Mouse (Mus musculus): ENCODE measurements around the gene 2610301B20Rik. TPM values are rescaled to one million over a fixed set of nuclear protein-coding genes. Genes with fewer than 3 reads are reported as not detected.

The 2610301B20Rik gene
- polyA plus RNA-seq, 1 experiment from 2014 or later: 25.5 TPM

DNA sequence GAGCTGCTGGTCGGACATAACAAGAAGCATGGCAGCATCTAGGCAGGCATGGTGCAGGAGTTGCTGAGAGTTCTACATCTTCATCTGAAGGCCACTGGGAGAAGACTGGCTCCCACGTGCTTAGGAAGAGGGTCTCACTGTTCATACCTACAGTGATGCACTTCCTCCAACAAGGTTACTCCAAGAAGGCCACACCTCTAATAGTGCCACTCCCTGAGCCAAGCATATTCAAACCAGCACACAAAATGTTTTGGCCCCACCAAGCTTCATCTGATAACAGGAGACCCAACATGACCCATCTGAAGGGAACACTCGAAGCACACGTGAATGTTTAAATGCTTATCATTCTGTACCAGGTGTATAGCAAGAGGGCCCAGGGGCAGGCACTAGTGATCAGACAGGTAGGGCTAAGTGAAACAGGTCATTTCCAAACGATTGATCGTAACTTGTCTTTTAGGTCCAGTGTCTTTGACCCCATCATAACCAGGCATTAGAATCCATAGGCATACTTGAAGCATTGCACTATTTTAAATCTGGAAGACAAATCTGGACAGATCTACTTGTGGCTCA is 37.7 kb downstream of the 2610301B20Rik start:
- Histone ChIP-seq H3K4me2 (no peak overlapping the region), H3K36me3 (no peaks in the 10 kb centered on the region), H3K4me3 (replicated peaks) (no peak overlapping the region), H3K9ac (no peak overlapping the region), H3K4me1 (no peaks in the 10 kb centered on the region), H3K9me3 (no peaks in the 10 kb centered on the region), H3K27me3 (replicated peaks) (no peaks in the 10 kb centered on the region), H3K27ac (no peak overlapping the region)
- ATAC-seq (ENCODE audit: insufficient read depth, low FRiP score, low read depth): 0 out of 2 replicates have a peak, but pooled peaks have one; percentile 15
- 75% methylated on average over 6 of the region's 6 CpGs for WGBS

DNA sequence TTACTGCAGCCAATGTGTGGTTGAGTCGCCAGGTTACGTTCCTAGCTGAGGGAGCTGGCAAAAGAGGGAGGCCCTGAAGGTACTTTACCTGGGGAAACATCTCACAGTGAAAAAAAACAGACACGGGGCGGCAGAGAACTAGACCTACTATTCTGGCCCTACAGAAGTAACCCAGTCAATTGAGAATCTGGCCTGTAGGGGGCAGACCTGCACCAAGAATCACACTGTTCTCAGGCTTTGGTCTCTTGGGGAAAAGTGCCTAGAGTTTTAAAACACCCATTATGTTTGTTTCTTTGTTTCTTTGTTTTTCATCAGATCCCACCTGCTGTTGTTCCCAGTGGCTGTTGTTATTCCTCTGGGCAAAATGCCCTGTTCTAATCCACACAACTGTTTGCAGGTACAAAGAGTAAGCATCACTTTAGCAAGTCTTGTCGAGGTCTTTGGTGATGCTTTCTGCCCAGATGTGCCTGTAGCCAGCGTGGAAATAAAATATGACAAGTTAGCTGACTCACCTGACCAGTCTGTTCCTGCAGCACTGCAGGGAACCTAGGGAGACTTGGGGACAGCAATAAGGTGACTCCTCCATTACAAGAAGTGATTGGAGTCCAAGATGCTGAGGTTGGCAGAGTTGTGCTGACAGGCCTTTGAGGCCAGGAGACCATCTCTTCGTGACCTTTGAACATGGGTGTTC is 38.5 kb downstream of the 2610301B20Rik start:
- 30% methylated on average over 7 of the region's 7 CpGs for WGBS
- Histone ChIP-seq H3K9me3 (no peaks in the 10 kb centered on the region), H3K4me1 (no peaks in the 10 kb centered on the region)

DNA sequence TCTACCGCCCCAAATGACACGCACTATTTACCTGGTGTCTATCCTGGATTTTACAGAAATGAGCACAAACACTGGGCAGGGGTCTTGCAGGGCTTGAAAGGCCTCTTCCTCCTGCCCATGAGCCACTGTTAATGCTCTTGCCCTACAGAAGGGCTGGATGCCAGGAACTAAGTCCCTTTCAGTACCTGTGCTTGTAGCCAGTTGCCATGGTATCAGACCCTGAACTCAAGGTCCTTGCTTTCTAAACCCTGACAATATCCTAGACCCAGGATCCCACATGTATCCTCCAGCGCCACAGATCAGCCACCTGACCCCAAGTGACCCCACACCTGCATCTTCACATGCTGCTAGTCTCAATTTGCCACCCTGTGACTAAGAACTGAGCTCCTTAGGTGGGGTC is 39.1 kb downstream of the 2610301B20Rik start:
- H3K4me2 ChIP-seq: no peak overlapping the region
- no peaks in the 10 kb centered on the region for H3K27me3 ChIP-seq (replicated peaks)
- H3K4me3 ChIP-seq (replicated peaks): no peak overlapping the region
- no peaks in the 10 kb centered on the region for H3K9me3 ChIP-seq
- H3K36me3 ChIP-seq: no peaks in the 10 kb centered on the region
- no peaks in the 10 kb centered on the region for H3K4me1 ChIP-seq
- no peak overlapping the region for H3K27ac ChIP-seq
- 85% methylated on average over 3 of the region's 3 CpGs for WGBS
- no peak overlapping the region for H3K9ac ChIP-seq
- ATAC-seq (ENCODE audit: insufficient read depth, low FRiP score, low read depth): no peak

More for the DNA sequence above, 38.5 kb downstream of the 2610301B20Rik start:
- Histone ChIP-seq H3K9ac (no peak overlapping the region), H3K36me3 (no peaks in the 10 kb centered on the region), H3K4me3 (replicated peaks) (no peak overlapping the region), H3K27me3 (replicated peaks) (no peaks in the 10 kb centered on the region), H3K4me2 (no peak overlapping the region), H3K27ac (no peak overlapping the region)
- peak; percentile 72 for ATAC-seq (ENCODE audit: insufficient read depth, low FRiP score, low read depth)

DNA sequence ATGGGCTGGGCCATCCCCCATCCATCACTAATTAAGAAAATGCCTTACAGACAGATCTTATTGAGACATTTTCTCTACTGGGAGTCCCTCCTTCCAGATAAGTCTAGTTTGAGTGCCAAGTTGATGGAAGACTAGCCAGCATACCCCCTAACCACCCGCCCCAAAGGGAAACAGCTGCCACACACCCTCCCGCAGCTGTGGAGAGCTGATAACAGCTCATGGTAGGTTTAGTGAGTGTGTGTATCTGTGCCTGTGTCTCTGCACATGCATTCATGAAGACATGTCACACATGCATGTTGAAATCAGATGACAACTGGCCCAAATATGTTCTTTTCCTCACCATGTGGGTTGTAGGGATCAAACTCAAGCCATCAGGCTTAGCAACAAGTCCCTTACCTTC is 40.5 kb downstream of the 2610301B20Rik start:
- Histone ChIP-seq H3K4me3 (replicated peaks) (no peak overlapping the region), H3K27ac (no peak overlapping the region), H3K9me3 (no peaks in the 10 kb centered on the region), H3K36me3 (no peaks in the 10 kb centered on the region), H3K9ac (no peak overlapping the region), H3K27me3 (replicated peaks) (no peaks in the 10 kb centered on the region), H3K4me1 (no peaks in the 10 kb centered on the region), H3K4me2 (no peak overlapping the region)
- 59% methylated on average over 2 of the region's 2 CpGs for WGBS
- ATAC-seq (ENCODE audit: insufficient read depth, low FRiP score, low read depth): peak; percentile 87

DNA sequence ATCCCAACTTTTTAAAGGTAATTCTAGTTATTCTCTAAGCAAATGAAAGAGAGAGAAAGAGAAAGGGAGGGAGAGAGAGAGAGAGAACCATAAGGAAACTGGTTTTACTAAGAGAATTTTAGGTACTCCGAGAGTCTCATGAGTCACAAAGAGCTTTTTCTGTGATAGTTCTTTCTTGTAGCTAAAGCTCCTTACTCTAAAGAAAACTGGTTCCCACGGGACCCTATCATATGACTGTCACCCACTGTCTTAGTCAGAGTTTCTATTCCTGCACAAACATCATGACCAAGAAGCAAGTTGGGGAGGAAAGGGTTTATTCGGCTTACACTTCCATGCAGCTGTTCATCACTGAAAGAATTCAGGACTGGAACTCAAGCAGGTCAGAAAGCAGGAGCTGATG is 41.0 kb downstream of the 2610301B20Rik start:
- no peak overlapping the region for H3K4me3 ChIP-seq (replicated peaks)
- no peak overlapping the region for H3K27ac ChIP-seq
- no peaks in the 10 kb centered on the region for H3K9me3 ChIP-seq
- WGBS: 68% methylated on average over 3 of the region's 3 CpGs
- no peaks in the 10 kb centered on the region for H3K27me3 ChIP-seq (replicated peaks)
- ATAC-seq (ENCODE audit: insufficient read depth, low FRiP score, low read depth): no peak
- no peak overlapping the region for H3K9ac ChIP-seq
- H3K36me3 ChIP-seq: no peaks in the 10 kb centered on the region
- no peaks in the 10 kb centered on the region for H3K4me1 ChIP-seq
- no peak overlapping the region for H3K4me2 ChIP-seq

DNA sequence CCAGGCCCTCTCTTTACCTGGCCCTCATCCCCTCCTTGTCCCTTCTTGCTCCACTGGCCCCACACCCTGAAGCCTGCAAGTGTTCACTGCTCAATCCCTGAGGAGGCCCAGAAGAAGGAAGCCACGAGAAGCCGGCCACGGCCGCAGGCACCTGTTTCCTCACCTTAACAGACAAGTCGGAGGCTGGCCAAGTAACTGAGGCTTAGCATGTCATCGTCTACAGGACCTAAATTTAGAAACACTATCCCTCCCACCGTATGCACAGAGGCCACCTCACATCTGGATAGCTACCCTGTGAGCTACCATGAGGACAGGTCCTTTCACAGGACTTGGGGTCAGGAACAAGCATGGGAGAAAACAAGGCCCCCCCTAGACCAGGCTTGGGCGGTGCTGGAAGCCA is 44.1 kb downstream of the 2610301B20Rik start:
- Histone ChIP-seq H3K36me3 (no peaks in the 10 kb centered on the region), H3K27ac (no peak overlapping the region), H3K4me2 (no peak overlapping the region), H3K4me3 (replicated peaks) (no peak overlapping the region), H3K9me3 (no peaks in the 10 kb centered on the region), H3K27me3 (replicated peaks) (no peaks in the 10 kb centered on the region), H3K4me1 (0 out of 2 replicates have a peak, but pooled peaks cover 5% of the 10 kb centered on the region), H3K9ac (no peak overlapping the region)
- no peak for ATAC-seq (ENCODE audit: insufficient read depth, low FRiP score, low read depth)
- 81% methylated on average over 8 of the region's 8 CpGs for WGBS

DNA sequence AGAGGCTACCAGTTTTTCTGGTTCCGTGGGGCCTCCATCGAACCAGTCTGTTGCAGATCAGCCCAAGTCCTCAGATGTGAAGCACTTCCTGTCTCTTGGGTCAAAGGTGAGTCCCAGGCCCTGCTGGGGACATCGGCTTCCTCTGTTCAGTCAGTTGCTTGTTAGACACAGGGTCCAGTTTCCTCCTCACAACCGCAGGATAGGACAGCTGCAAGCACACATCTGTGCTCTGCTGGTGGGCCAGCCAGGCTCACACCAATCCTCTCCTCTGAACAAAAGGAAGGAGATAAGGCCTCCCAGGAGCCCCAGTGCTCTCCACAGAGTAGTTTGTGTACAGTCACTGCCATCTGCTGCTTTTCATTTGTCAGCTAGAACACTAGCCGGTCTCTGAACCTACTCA is 44.8 kb downstream of the 2610301B20Rik start:
- Histone ChIP-seq H3K4me1 (0 out of 2 replicates have a peak, but pooled peaks cover 5% of the 10 kb centered on the region), H3K27ac (no peak overlapping the region), H3K9ac (no peak overlapping the region), H3K36me3 (no peaks in the 10 kb centered on the region), H3K27me3 (replicated peaks) (no peaks in the 10 kb centered on the region), H3K9me3 (no peaks in the 10 kb centered on the region), H3K4me2 (no peak overlapping the region), H3K4me3 (replicated peaks) (no peak overlapping the region)
- 38% methylated on average over 5 of the region's 5 CpGs for WGBS
- no peak for ATAC-seq (ENCODE audit: insufficient read depth, low FRiP score, low read depth)

DNA sequence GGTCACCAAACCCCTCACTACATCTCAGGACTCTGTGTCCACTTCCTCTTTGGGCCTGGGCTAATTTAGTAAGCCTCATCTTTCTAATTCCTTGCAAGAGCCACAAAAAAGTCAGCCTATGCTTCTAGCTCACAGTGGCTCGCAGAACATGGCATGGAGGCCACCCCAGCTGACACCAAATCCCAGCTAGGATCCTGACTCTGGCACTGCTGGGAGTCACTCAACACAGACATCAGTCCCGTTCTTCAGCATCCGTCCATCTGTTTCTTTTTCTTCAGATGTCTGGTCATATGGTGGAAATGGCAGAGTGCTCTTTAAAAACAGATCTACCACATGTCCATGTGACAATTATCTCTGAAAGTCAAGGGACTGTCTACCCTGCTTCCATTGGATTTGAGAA is 45.2 kb downstream of the 2610301B20Rik start:
- Histone ChIP-seq H3K4me3 (replicated peaks) (no peak overlapping the region), H3K4me1 (0 out of 2 replicates have a peak, but pooled peaks cover 5% of the 10 kb centered on the region), H3K36me3 (no peaks in the 10 kb centered on the region), H3K27ac (no peak overlapping the region), H3K27me3 (replicated peaks) (no peaks in the 10 kb centered on the region), H3K9me3 (no peaks in the 10 kb centered on the region), H3K9ac (no peak overlapping the region), H3K4me2 (no peak overlapping the region)
- ATAC-seq (ENCODE audit: insufficient read depth, low FRiP score, low read depth): no peak
- 90% methylated on average over 3 of the region's 3 CpGs for WGBS

DNA sequence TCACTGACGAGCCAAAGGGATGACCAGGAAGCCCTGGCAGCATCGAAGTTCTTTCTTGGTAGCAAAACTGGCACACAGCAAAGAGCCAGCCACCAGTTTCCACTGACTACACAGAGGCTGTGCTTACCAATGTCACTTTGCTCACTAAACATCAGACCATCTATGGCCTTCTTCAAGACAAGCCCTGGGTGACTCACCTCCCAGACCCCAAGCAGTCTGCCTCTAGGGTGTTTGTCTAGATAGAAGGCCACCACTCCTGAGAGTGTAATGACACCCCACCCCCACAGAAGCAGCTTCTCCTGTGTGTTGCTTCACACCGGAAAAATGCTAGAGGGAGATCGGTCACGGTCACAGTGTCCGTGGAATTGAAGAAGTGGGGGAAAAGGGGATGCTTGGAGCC is 45.7 kb downstream of the 2610301B20Rik start:
- H3K4me3 ChIP-seq (replicated peaks): no peak overlapping the region
- ATAC-seq (ENCODE audit: insufficient read depth, low FRiP score, low read depth): no peak
- H3K9me3 ChIP-seq: no peaks in the 10 kb centered on the region
- no peaks in the 10 kb centered on the region for H3K27me3 ChIP-seq (replicated peaks)
- no peak overlapping the region for H3K4me2 ChIP-seq
- H3K9ac ChIP-seq: no peak overlapping the region
- 88% methylated on average over 6 of the region's 6 CpGs for WGBS
- H3K36me3 ChIP-seq: no peaks in the 10 kb centered on the region
- H3K4me1 ChIP-seq: 0 out of 2 replicates have a peak, but pooled peaks cover 5% of the 10 kb centered on the region
- H3K27ac ChIP-seq: no peak overlapping the region

DNA sequence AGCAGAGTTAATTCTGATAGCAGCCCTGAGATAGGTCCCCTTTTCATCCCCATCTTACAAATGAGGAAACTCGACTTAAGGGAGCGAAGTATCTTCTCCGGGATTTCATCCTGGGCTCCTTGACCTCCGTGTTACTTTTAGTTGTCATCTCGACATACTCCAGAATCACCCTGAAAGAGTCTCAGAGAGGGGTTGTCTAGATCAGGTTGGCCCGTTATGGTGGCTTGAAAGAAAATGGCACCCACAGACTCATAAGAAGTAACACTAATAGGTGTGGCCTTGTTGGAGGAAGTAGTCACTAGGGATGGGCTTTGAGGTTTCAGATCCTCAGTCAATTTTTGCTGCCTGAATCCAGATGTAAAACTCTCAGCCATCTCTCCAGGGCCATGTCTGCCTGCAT is 46.3 kb downstream of the 2610301B20Rik start:
- 83% methylated on average over 6 of the region's 6 CpGs for WGBS
- H3K4me2 ChIP-seq: no peak overlapping the region
- no peak overlapping the region for H3K27ac ChIP-seq
- H3K36me3 ChIP-seq: no peaks in the 10 kb centered on the region
- no peak overlapping the region for H3K9ac ChIP-seq
- H3K4me3 ChIP-seq (replicated peaks): no peak overlapping the region
- H3K9me3 ChIP-seq: no peaks in the 10 kb centered on the region
- H3K4me1 ChIP-seq: 0 out of 2 replicates have a peak, but pooled peaks cover 5% of the 10 kb centered on the region
- no peaks in the 10 kb centered on the region for H3K27me3 ChIP-seq (replicated peaks)
- no peak for ATAC-seq (ENCODE audit: insufficient read depth, low FRiP score, low read depth)

DNA sequence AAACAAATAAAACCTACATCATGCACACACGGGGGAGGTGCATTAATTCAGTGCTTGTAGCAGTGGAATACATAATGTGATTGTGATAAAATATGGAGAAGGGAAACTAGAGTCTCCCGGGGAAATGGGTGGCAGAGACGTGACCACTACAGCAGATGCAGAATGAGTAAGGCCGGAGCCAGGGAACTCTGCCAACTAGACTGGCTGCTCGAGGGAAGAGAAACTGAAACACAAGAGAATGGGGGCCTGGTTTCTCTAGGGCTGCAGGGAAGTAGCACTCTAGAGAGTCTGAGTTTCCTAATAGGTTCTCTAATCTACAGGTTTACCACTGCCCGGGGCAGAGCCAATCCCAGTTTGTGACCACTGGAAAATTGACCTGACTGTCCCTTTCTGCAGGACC is 48.9 kb downstream of the 2610301B20Rik start:
- no peak for ATAC-seq (ENCODE audit: insufficient read depth, low FRiP score, low read depth)
- H3K4me1 ChIP-seq: 0 out of 2 replicates have a peak, but pooled peaks cover 5% of the 10 kb centered on the region
- H3K36me3 ChIP-seq: no peaks in the 10 kb centered on the region
- H3K4me2 ChIP-seq: no peak overlapping the region
- no peak overlapping the region for H3K9ac ChIP-seq
- H3K27me3 ChIP-seq (replicated peaks): no peaks in the 10 kb centered on the region
- H3K27ac ChIP-seq: no peak overlapping the region
- WGBS: 47% methylated on average over 6 of the region's 6 CpGs
- no peaks in the 10 kb centered on the region for H3K9me3 ChIP-seq
- H3K4me3 ChIP-seq (replicated peaks): no peak overlapping the region

DNA sequence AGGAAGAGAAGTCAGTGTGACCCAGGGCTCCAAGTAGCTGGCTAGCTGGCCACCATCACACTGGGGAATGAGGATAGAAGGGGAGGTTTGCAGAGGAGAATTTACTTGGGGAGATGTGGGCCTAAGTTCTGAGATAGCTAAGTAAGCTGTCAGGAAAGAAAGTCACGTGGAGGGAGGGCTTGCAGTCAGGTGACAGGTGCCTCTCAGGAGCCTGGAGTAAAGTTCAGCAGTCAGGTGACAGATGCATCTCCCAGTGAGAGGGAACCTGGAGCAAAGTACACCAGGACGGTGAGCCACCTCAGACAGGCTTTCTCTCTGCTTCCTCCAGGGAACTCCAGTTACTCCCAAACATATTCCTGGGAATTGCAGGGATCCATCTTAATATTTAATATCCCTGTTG is 49.8 kb downstream of the 2610301B20Rik start:
- no peaks in the 10 kb centered on the region for H3K27me3 ChIP-seq (replicated peaks)
- H3K4me2 ChIP-seq: no peak overlapping the region
- ATAC-seq (ENCODE audit: insufficient read depth, low FRiP score, low read depth): no peak
- 60% methylated on average over 2 of the region's 2 CpGs for WGBS
- no peak overlapping the region for H3K9ac ChIP-seq
- no peak overlapping the region for H3K27ac ChIP-seq
- H3K4me3 ChIP-seq (replicated peaks): no peak overlapping the region
- no peaks in the 10 kb centered on the region for H3K36me3 ChIP-seq
- 0 out of 2 replicates have a peak, but pooled peaks cover 5% of the 10 kb centered on the region for H3K4me1 ChIP-seq
- no peaks in the 10 kb centered on the region for H3K9me3 ChIP-seq

Data from stomach, embryonic 15.5 days (tissue).